In genomic region chr9:62180456-62181181, GRCm38 (mm10) we compare ENCODE assay signal across 9 mouse cellular contexts. TPM values are rescaled to one million over a fixed set of nuclear protein-coding genes. Genes with fewer than 3 reads are reported as not detected.
DNase-seq lines count a peak whose midpoint lies in the region; ATAC-seq and TF ChIP-seq lines count a peak whose summit lies in the region.
"Had no signal": no experiment of that assay in that cellular context is flagged by ENCODE, and none has a peak within 500 bp of the region (broad histone marks: within the 10 kb centered on the region; RNA-seq: fewer than 3 reads in every experiment).

No protein-coding gene starts in this region.

- DNase-seq in forebrain, embryonic 11.5 days (ENCODE audit: low spot score), result no peak
- DNase-seq in hindbrain, postnatal 0 days (ENCODE audit: low spot score), result no peak
- peak; percentile 38 for DNase-seq in neural tube, embryonic 10.5 days (ENCODE audit: extremely low spot score, low spot score)
- no peak for DNase-seq in kidney, adult 8-10 months
- DNase-seq in thymus, postnatal 10 days (ENCODE audit: low spot score in 2 of 2), result no peak
- DNase-seq in lung, postnatal 25 days (ENCODE audit: low spot score), result no peak
- DNase-seq in heart, postnatal 36 days, result no peak

- 0 out of 2 replicates have a peak overlapping the region, but pooled peaks have one; percentile 3 for H3K9ac ChIP-seq in forebrain, embryonic 11.5 days (ENCODE audit: low read length)
- H3K9ac ChIP-seq in hindbrain, postnatal 0 days (replicated peaks; ENCODE audit: low read length), result no peak overlapping the region
- H3K9ac ChIP-seq: embryonic facial prominence, embryonic 15.5 days had no signal

- 40% methylated on average over 11 of the region's 11 CpGs for WGBS in forebrain, embryonic 11.5 days
- 40% methylated on average over 11 of the region's 11 CpGs for WGBS in hindbrain, postnatal 0 days

- no peak for TF ChIP-seq POLR2A in cortical plate, adult 2 months (IDR thresholded peaks at IDR 0.05; ENCODE audit: extremely low read depth, insufficient read depth, low read length)

- no peak for TF ChIP-seq CTCF in cortical plate, adult 2 months (IDR thresholded peaks at IDR 0.05; ENCODE audit: extremely low read depth, insufficient read depth, low read length)
- no peak for TF ChIP-seq CTCF in hindbrain, postnatal 0 days (IDR thresholded peaks at IDR 0.05; ENCODE audit: low read depth)

- peak overlapping the region; percentile 48; the same call in 1 of the 2 replicates for H3K27ac ChIP-seq in cortical plate, adult 2 months (ENCODE audit: insufficient read depth, low read length)
- peak overlapping the region; percentile 57; the same call in 1 of the 2 replicates for H3K27ac ChIP-seq in forebrain, embryonic 11.5 days (ENCODE audit: low read depth, low read length)
- peak overlapping the region; percentile 64 for H3K27ac ChIP-seq in hindbrain, postnatal 0 days
- H3K27ac ChIP-seq: embryonic facial prominence, embryonic 15.5 days had no signal

- no peak overlapping the region for H3K4me3 ChIP-seq in cortical plate, adult 2 months (ENCODE audit: insufficient read depth, low read length)
- H3K4me3 ChIP-seq in forebrain, embryonic 11.5 days (ENCODE audit: low read depth, low read length), result no peak overlapping the region
- H3K4me3 ChIP-seq in hindbrain, postnatal 0 days (ENCODE audit: low read length), result no peak overlapping the region
- H3K4me3 ChIP-seq: embryonic facial prominence, embryonic 15.5 days had no signal

- H3K36me3 ChIP-seq in forebrain, embryonic 11.5 days (ENCODE audit: control insufficient read depth, insufficient read depth, low read length), result no peaks in the 10 kb centered on the region
- H3K36me3 ChIP-seq in hindbrain, postnatal 0 days (ENCODE audit: insufficient read depth, low read length), result no peaks in the 10 kb centered on the region
- H3K36me3 ChIP-seq: embryonic facial prominence, embryonic 15.5 days had no signal

- peak overlapping the region; percentile 15; the same call in 1 of the 2 replicates for H3K4me2 ChIP-seq in forebrain, embryonic 11.5 days (ENCODE audit: low read depth, low read length, severe bottlenecking)
- H3K4me2 ChIP-seq in hindbrain, postnatal 0 days (ENCODE audit: low read depth, low read length), result no peak overlapping the region
- H3K4me2 ChIP-seq: embryonic facial prominence, embryonic 15.5 days had no signal

- H3K4me1 ChIP-seq in cortical plate, adult 2 months (ENCODE audit: control insufficient read depth, insufficient read depth, low read length), result no peaks in the 10 kb centered on the region
- peaks cover 12% of the 10 kb centered on the region; the same call in 1 of the 2 replicates for H3K4me1 ChIP-seq in forebrain, embryonic 11.5 days (replicated peaks; ENCODE audit: control insufficient read depth, insufficient read depth, low read length)
- H3K4me1 ChIP-seq in hindbrain, postnatal 0 days (ENCODE audit: insufficient read depth, low read length), result peaks cover 9% of the 10 kb centered on the region
- H3K4me1 ChIP-seq: embryonic facial prominence, embryonic 15.5 days had no signal

- ATAC-seq in forebrain, embryonic 11.5 days (replicated peaks; ENCODE audit: low FRiP score), result no peak
- ATAC-seq in hindbrain, postnatal 0 days, result peak; percentile 61

- no peaks in the 10 kb centered on the region for H3K9me3 ChIP-seq in forebrain, embryonic 11.5 days (ENCODE audit: control insufficient read depth, low read length)
- no peaks in the 10 kb centered on the region for H3K9me3 ChIP-seq in hindbrain, postnatal 0 days (ENCODE audit: low read length)
- H3K9me3 ChIP-seq: embryonic facial prominence, embryonic 15.5 days had no signal

- H3K27me3 ChIP-seq in forebrain, embryonic 11.5 days (ENCODE audit: control insufficient read depth, insufficient read depth, low read length), result no peaks in the 10 kb centered on the region; the same call in 1 of the 2 replicates
- H3K27me3 ChIP-seq in hindbrain, postnatal 0 days (ENCODE audit: insufficient read depth, low read length), result no peaks in the 10 kb centered on the region
- H3K27me3 ChIP-seq: embryonic facial prominence, embryonic 15.5 days had no signal

- intact Hi-C loops in heart, postnatal 36 days (cut with DNase I), result no loop called here

RNA-seq across cellular contexts. Expression of gene Glce, which starts 58.2 kb away (rescaled TPM):
- 12.8 and 13.0 TPM in 2 replicates for polyA plus RNA-seq in cortical plate, adult 2 months (2012; rRNA removed)
- polyA plus RNA-seq in forebrain, embryonic 11.5 days (2014; fragmentation: Nextera tagmentation; extraction: Ambion mirVana), result 18.4 and 19.5 TPM in 2 replicates
- 42.1 and 44.5 TPM in 2 replicates for total RNA-seq in hindbrain, postnatal 0 days (2014; rRNA removed)
- polyA plus RNA-seq in hindbrain, postnatal 0 days (2015; fragmentation: Nextera tagmentation; extraction: Ambion mirVana), result 21.0 and 25.1 TPM in 2 replicates
- total RNA-seq in heart, postnatal 36 days (2021), result 10 to 100 TPM; 11.7 TPM
